Mouse (Mus musculus) limb, embryonic 13.5 days (tissue): ENCODE data around the gene Mid1. TPM values are rescaled to one million over a fixed set of nuclear protein-coding genes. Genes with fewer than 3 reads are reported as not detected.

Experiments
- ATAC-seq: fragments of 200-750 bp; cut with Nextera tagmentation; 2 replicates; pipeline ENCODE4 v1.8.0; 2017; ENCODE audit warnings: low read depth, moderate number of reproducible peaks, moderate TSS enrichment; ENCODE audit not compliant: low FRiP score
- H3K27ac ChIP-seq: fragments of 300-500 bp; sonication (generic); 2 replicates; pipeline ENCODE4 v1.5.1; 2015; ENCODE audit warnings: inconsistent platforms, mild to moderate bottlenecking, moderate library complexity
- H3K27me3 ChIP-seq: fragments of 300-500 bp; sonication (generic); 2 replicates; pipeline ENCODE4 v1.6.1; 2015; ENCODE audit warnings: mild to moderate bottlenecking, inconsistent platforms
- H3K36me3 ChIP-seq: fragments of 300-500 bp; sonication (generic); 2 replicates; pipeline ENCODE4 v1.6.1; 2015; ENCODE audit warnings: inconsistent platforms, mild to moderate bottlenecking, moderate library complexity
- H3K4me1 ChIP-seq: fragments of 300-500 bp; sonication (generic); 2 replicates; pipeline ENCODE4 v1.6.1; 2015; ENCODE audit warnings: inconsistent platforms
- H3K4me2 ChIP-seq: fragments of 300-500 bp; sonication (generic); replicated peaks from 2 replicates; pipeline ENCODE4 v1.6.1; 2015; ENCODE audit warnings: inconsistent platforms, mild to moderate bottlenecking, moderate library complexity
- H3K4me3 ChIP-seq: fragments of 300-500 bp; sonication (generic); 2 replicates; pipeline ENCODE4 v1.5.1; 2015; ENCODE audit warnings: moderate library complexity, mild to moderate bottlenecking, inconsistent platforms
- H3K9ac ChIP-seq: fragments of 300-500 bp; sonication (generic); 2 replicates; pipeline ENCODE4 v1.6.1; 2015; ENCODE audit warnings: mild to moderate bottlenecking, inconsistent platforms
- H3K9me3 ChIP-seq: fragments of 300-500 bp; sonication (generic); 2 replicates; pipeline ENCODE4 v1.6.1; 2016; ENCODE audit warnings: inconsistent platforms
- WGBS: fragments of 180-500 bp; shearing (Covaris S2); methylation state at CpG from one replicate; pipeline ENCODE4 v1.1.7; 2015; 5-methylcytosine and 5-hydroxymethylcytosine counted together
- polyA plus RNA-seq: library from polyadenylated mRNA; unstranded; fragments of >200 nt; fragmentation: Nextera tagmentation; extraction: Ambion mirVana; gene quantifications from 2 replicates; pipeline ENCODE4 v1.2.1, GENCODE M21; 2015

Gene Mid1
- polyA plus RNA-seq = 10.4 and 10.7 TPM in 2 replicates

DNA sequence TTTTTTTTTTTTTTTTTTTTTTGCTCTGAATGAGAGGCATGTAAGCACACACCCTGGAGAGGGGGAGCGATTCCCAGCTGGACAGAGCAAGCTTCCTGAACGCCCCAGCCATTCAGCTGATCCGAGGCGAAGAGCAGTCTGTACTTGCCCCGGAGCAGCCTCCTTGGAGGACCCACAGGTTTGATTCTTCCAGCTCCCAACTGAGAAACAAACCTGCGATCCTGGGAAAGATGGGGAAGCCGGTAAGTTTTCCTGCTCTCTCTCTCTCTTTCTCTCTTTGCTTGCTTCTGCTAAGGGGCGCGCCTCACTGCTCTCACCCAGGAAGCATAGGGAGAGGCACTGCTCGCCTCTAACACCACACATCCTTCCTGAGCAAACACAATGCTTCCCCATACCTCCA is at the start of gene Mid1:
Mid1 (plus strand) TSS at position 69 of the 400 bp plus-strand sequence.
- no peak within 1 kb of the TSS for H3K27ac ChIP-seq
- H3K4me3 ChIP-seq = peak within 1 kb of the TSS; percentile 35
- no peaks in the 10 kb centered on the region for H3K9me3 ChIP-seq
- H3K9ac ChIP-seq = peak within 1 kb of the TSS; percentile 59; the same call in 1 of the 2 replicates
- H3K4me2 ChIP-seq = peak within 1 kb of the TSS; percentile 55
- H3K27me3 ChIP-seq = peaks cover 17% of the 10 kb centered on the region; the same call in 1 of the 2 replicates
- H3K4me1 ChIP-seq = no peaks in the 10 kb centered on the region
- no peak for ATAC-seq
- H3K36me3 ChIP-seq = no peaks in the 10 kb centered on the region
- WGBS = 8% methylated on average over 10 of the region's 10 CpGs

DNA sequence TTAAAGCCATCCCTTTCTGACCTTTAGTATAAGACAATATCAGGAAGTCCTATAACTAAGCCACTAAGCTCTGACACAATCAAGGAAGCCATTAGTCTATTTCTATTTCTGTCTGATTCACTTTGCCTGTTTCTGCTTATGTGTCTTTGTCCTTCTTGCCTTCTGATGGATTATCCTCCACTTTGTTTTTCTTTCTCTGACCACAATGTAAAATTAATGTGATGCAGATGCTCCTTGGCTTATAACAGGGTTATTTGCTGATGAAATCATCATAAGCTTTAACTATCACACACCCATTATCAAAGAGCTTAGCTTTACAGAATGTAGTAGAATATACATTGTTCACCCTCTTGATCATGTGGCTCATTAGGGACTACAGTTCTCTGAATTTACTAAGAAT is 11.9 kb upstream of the Mid1 start:
- Histone ChIP-seq H3K4me2 (no peak overlapping the region), H3K4me3 (no peak overlapping the region), H3K9me3 (no peaks in the 10 kb centered on the region), H3K27ac (no peak overlapping the region), H3K9ac (no peak overlapping the region), H3K27me3 (peaks cover 28% of the 10 kb centered on the region), H3K36me3 (no peaks in the 10 kb centered on the region), H3K4me1 (no peaks in the 10 kb centered on the region)
- ATAC-seq = no peak

DNA sequence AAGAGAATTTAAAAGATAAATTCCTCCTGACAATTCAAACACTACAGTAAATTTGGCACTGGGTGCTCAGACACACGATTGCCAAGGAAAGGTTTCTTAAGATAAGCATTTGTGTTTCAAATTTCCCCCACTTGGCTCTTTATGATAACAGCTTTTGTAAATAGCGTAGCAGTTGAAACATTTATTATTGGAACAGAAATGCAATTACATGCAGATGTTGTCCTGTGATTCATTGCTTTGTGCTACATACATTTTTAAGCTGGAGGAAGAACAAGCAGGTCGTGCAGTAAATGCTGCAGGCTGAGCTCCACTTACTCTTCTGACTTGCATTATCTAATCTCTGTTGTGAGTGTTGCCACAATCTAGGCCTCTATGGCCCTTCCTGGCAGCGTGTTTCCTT is 8.7 kb upstream of the Mid1 start:
- Histone ChIP-seq H3K9ac (no peak overlapping the region), H3K4me3 (no peak overlapping the region), H3K27ac (no peak overlapping the region), H3K4me2 (no peak overlapping the region), H3K36me3 (no peaks in the 10 kb centered on the region), H3K4me1 (no peaks in the 10 kb centered on the region), H3K9me3 (no peaks in the 10 kb centered on the region), H3K27me3 (peaks cover 11% of the 10 kb centered on the region)
- no peak for ATAC-seq
- WGBS = 51% methylated on average over 4 of the region's 4 CpGs

DNA sequence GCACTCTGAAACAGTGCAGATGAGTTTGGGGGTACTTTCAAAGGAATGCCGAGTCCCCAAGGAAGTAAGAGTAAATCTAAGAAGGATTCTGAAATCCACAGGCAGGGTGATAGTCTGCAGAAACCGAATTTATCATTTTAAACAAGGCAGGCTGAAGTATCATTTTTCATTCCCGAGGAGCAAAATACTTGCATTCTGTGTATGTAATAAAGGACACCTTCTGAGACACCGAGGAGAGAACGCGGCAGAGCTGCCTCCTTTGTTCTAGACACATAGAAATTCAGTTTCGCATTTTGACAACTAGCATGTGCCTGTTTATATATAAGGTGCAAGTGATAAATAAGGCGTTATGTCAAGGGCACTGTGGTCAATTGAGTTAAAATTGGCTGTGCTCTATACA is 732 bp downstream of the Mid1 start:
- Histone ChIP-seq H3K36me3 (no peaks in the 10 kb centered on the region), H3K9ac (no peak overlapping the region), H3K27me3 (peaks cover 17% of the 10 kb centered on the region; the same call in 1 of the 2 replicates), H3K27ac (no peak overlapping the region), H3K4me1 (no peaks in the 10 kb centered on the region), H3K4me2 (peak overlapping the region; percentile 55), H3K4me3 (peak overlapping the region; percentile 35), H3K9me3 (no peaks in the 10 kb centered on the region)
- no peak for ATAC-seq
- WGBS = 31% methylated on average over 8 of the region's 8 CpGs

DNA sequence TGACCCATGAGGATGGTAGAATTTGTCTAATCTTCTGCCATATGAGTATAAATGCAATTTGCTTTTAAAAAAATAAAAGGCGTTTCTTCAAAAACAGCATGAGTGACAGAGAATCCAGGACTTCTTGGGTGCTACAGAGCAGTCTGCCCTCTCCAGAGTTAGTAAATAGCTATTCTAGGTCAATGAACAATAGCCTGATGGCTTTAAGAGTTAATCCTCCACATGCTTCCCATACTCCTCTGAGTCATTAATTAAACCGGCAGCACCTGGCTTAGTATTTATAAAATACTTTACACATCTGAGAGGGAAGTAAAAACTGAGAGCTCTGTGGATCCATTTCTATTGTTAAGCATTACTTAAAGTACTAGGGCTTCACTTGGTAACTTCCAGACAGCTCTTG is 6.2 kb downstream of the Mid1 start:
- H3K27ac ChIP-seq = no peak overlapping the region

DNA sequence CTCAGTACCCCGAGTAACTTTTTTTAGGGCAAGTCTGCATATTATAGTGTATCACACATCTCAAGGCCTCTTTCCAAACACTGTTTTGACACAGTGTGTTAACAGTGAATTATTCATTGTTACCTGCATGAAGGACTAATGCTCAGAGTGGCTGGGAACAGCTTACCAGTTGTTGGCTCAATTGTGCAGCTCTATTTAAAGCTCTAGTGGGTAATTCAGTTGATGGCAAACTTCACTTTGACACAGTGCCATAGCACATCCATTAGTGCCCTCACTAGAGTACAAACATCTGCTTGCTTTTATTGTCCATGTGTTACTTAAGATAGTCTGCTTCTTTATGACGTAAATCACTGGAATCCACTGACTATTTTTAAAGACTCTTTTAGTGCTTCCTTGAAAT is 6.7 kb downstream of the Mid1 start:
- 0 out of 2 replicates have a peak, but pooled peaks have one; percentile 28 for ATAC-seq
- Histone ChIP-seq H3K4me2 (no peak overlapping the region), H3K27ac (no peak overlapping the region), H3K9me3 (no peaks in the 10 kb centered on the region), H3K4me3 (no peak overlapping the region), H3K36me3 (no peaks in the 10 kb centered on the region), H3K27me3 (peaks cover 26% of the 10 kb centered on the region; the same call in 1 of the 2 replicates), H3K4me1 (no peaks in the 10 kb centered on the region), H3K9ac (no peak overlapping the region)
- WGBS = 42% methylated on average over 2 of the region's 2 CpGs

More for the DNA sequence above, 6.2 kb downstream of the Mid1 start:
- ATAC-seq = no peak
- Histone ChIP-seq H3K9me3 (no peaks in the 10 kb centered on the region), H3K36me3 (no peaks in the 10 kb centered on the region), H3K9ac (no peak overlapping the region), H3K4me1 (no peaks in the 10 kb centered on the region), H3K27me3 (peaks cover 25% of the 10 kb centered on the region; the same call in 1 of the 2 replicates), H3K4me2 (no peak overlapping the region), H3K4me3 (no peak overlapping the region)
- 67% methylated on average over 2 of the region's 2 CpGs for WGBS

DNA sequence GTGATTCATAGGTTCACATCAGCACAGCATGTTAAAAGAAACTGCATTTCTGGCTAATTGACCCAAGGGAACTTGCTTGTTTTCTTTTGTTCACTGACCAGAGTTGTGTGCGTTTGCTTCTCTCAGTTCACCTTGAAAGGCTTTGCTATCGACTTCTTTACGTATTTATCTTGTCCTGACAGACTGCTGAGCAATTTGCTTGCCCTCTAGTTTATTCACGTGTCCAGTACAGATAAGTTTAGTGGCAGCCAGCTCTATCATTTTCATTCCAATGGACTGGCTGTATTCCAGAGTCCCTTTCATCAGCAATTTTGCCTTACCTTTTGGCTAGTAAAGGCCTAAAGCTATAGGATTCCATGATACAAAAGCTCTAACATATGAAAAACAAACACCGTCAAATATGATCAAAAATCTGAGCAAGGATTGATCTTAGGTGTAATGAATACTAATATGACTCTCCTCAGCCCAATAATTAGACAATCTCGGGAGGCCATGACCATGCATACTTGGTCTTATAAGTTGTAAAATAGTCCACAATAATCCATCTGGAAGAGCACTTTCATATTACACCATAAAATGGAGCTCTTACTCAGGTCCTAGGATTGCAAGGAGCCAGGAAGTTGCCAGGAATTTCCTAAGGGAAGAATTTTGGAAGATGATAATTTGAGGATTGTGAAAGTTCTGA is 7.4 kb downstream of the Mid1 start:
- no peaks in the 10 kb centered on the region for H3K4me1 ChIP-seq
- no peaks in the 10 kb centered on the region for H3K9me3 ChIP-seq
- ATAC-seq = no peak
- H3K4me2 ChIP-seq = no peak overlapping the region
- H3K36me3 ChIP-seq = no peaks in the 10 kb centered on the region
- H3K27me3 ChIP-seq = peaks cover 25% of the 10 kb centered on the region; the same call in 1 of the 2 replicates
- no peak overlapping the region for H3K27ac ChIP-seq
- 61% methylated on average over 6 of the region's 6 CpGs for WGBS
- H3K9ac ChIP-seq = no peak overlapping the region
- H3K4me3 ChIP-seq = no peak overlapping the region

DNA sequence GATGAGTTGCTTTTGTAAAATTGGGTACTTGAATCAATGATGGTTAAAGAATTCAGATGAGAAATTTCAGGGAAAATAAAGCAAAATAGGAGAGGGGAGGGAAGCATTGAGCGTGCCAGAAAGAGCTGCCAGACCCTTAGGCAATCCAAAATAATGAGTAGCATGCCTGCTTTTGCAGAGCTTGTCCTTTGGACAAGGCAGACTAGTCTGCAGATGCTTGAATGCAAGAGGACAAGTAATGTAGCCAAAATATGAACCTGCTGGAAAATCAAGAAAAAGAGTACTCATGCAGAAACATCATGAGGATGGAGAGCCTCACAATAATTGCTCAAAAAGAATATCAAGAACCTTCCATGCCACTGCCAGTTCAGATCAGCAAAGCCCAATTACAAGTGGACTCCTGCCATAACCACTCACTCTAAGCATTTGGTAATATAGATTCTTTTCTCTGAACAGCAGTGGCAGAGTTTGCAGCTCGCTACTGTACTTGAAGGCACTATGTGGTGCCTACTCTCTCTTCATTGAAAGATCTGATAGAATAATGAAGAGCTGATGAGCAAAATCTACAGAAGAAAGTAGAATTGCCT is 19.1 kb downstream of the Mid1 start:
- Histone ChIP-seq H3K27ac (no peak overlapping the region), H3K9ac (no peak overlapping the region), H3K9me3 (no peaks in the 10 kb centered on the region), H3K27me3 (peaks cover 23% of the 10 kb centered on the region), H3K4me1 (no peaks in the 10 kb centered on the region), H3K36me3 (no peaks in the 10 kb centered on the region), H3K4me2 (no peak overlapping the region), H3K4me3 (no peak overlapping the region)
- WGBS = 74% methylated on average over 2 of the region's 2 CpGs
- no peak for ATAC-seq

DNA sequence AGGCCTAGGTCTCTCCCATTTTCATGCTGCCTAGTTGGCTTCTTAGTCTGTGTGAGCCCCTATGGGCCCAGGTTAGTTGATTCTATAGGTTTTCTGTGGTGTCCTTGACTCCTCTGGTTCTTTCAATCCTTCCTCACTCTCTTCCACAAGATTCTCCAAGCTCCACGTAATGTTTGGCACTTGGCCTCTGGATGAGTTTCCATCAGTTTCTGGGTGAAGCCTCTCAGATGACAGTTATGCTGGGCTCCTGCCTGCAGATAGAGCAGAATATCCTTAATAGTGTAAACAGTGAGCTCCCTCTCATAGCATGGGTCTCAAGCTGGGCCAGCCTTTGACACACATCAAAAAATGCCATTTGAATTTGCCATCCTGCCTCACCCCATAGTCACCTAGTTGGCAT is 38.5 kb downstream of the Mid1 start:
- Histone ChIP-seq H3K4me1 (no peaks in the 10 kb centered on the region), H3K36me3 (no peaks in the 10 kb centered on the region), H3K27me3 (peaks cover 16% of the 10 kb centered on the region; the same call in 1 of the 2 replicates), H3K4me2 (no peak overlapping the region), H3K9me3 (no peaks in the 10 kb centered on the region), H3K27ac (no peak overlapping the region), H3K9ac (no peak overlapping the region), H3K4me3 (no peak overlapping the region)
- 75% methylated on average over 1 of the region's 1 CpGs for WGBS
- ATAC-seq = no peak

DNA sequence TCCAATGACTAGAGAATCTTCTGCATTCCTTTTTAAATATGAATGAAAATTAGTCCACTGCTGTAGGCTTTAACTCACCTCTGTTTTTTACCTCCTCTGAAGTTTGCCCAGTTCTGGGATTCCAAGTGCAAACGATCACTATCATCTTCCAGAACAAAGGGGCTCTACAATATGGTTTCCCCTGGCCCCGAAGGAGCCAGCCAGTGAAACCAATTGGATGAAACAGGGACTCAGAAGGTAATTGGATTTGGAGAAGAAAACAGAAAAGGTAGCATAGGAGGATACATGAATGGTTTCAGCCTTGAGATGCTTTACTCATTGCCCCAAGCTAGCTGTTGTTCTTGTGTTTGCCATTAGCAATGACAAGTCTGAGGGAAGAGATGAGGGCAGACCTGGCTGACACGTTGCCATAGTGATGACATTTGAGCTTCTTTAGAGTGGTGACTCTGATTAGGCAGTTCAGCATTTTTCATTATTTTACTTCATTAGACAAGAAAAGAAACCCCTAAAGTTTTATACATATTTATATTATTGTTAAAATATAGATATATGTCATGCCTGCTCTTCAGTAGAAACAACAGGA is 50.5 kb downstream of the Mid1 start:
- 59% methylated on average over 3 of the region's 3 CpGs for WGBS
- no peak for ATAC-seq
- H3K4me1 ChIP-seq = no peaks in the 10 kb centered on the region

DNA sequence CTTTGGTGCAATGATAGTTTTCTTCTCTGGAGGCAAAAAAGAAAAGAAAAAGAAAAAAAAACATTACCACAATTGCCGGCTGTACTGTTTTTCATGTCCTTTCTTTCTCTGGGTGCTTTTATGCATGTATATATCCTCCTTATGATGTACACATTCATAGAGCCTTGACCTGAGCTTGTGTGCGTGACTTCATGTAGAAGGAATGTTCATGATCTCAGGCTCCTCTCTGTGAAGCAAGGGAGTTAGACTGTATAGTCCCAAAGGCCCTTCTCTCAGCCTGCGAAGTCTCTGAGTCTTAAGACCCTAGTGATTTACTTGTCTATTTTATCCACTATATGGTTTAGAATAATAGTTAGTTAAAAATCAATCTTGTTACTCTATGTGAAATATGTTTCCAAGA is 73.0 kb downstream of the Mid1 start:
- no peak overlapping the region for H3K27ac ChIP-seq
- WGBS = 74% methylated on average over 3 of the region's 3 CpGs
- H3K4me1 ChIP-seq = no peaks in the 10 kb centered on the region
- H3K4me2 ChIP-seq = no peak overlapping the region
- no peak for ATAC-seq
- no peak overlapping the region for H3K9ac ChIP-seq
- H3K27me3 ChIP-seq = peaks cover 17% of the 10 kb centered on the region; the same call in 1 of the 2 replicates
- no peaks in the 10 kb centered on the region for H3K36me3 ChIP-seq
- H3K4me3 ChIP-seq = no peak overlapping the region
- H3K9me3 ChIP-seq = no peaks in the 10 kb centered on the region

More for the DNA sequence above, 50.5 kb downstream of the Mid1 start:
- no peak overlapping the region for H3K27ac ChIP-seq
- H3K27me3 ChIP-seq = peaks cover 24% of the 10 kb centered on the region; the same call in 1 of the 2 replicates
- no peak overlapping the region for H3K4me3 ChIP-seq
- no peaks in the 10 kb centered on the region for H3K36me3 ChIP-seq
- H3K9me3 ChIP-seq = no peaks in the 10 kb centered on the region
- no peak overlapping the region for H3K4me2 ChIP-seq
- no peak overlapping the region for H3K9ac ChIP-seq

DNA sequence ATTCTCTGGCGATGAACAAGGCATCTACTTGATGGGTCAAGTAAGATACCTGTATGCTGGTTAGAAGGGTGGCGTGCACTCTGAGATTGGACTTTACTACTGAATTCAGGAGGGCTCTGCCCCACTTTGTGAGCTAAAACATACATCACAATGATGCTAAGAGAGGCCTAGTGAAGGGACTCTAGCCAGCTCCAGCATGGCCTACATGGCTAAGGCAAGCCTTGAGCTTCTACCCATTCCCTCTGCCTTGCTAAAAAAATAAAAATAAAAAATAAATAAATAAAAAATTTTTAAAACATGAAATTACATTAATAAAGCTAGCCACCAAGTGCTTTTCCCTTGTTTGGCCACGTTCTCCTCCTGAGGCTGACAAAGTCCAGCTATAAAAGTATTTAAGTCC is 94.5 kb downstream of the Mid1 start, which contains the start of gene 4933400A11Rik:
4933400A11Rik (minus strand) TSS at position 101 of the 400 bp plus-strand sequence.
- ATAC-seq = no peak
- no peaks in the 10 kb centered on the region for H3K4me1 ChIP-seq
- H3K9me3 ChIP-seq = no peaks in the 10 kb centered on the region
- H3K9ac ChIP-seq = no peak within 1 kb of the TSS
- H3K36me3 ChIP-seq = no peaks in the 10 kb centered on the region
- H3K4me3 ChIP-seq = no peak within 1 kb of the TSS
- H3K4me2 ChIP-seq = no peak within 1 kb of the TSS
- peaks cover 17% of the 10 kb centered on the region; the same call in 1 of the 2 replicates for H3K27me3 ChIP-seq
- WGBS = 91% methylated on average over 3 of the region's 3 CpGs
- no peak within 1 kb of the TSS for H3K27ac ChIP-seq
